8 mouse cellular contexts compared by ENCODE assay signal in the genomic region with DNA sequence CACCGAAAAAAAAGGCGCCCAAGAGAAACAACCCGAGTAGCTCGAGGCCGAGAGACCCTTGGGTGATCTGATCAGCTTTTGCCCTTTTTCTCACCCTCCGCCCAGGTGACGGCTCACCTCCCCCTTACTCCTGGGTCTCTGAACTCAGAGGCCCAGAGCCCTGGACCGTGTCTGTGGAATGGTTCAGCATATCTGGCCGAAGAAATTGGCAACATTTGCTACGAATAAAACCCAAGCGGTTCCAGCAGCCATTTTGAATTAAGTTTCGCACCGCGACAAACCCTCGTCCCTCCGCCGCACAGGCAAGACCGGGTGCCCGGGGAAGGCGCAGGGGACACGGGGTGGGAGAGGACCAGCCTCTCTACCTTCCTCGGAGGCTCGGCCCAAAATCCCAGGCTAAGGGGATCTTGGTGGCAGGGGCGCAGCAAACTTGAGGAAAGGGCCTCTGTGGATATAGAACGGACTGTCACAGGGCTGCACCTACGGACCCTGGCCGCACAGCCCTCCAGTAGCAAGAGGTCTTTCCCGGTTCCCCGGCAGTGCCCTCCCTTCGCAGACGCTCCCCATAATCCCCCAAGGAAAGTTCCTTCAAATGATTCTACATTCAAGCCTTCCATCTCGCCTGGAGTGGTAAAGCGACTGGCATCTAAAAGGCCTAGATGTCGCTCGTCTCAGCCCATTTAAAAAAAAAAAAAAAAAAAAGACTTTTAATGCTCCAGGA. TPM values are rescaled to one million over a fixed set of nuclear protein-coding genes. Genes with fewer than 3 reads are reported as not detected.
DNase-seq lines count a peak whose midpoint lies in the region; ATAC-seq and TF ChIP-seq lines count a peak whose summit lies in the region.

No protein-coding gene starts in this region.

- no peaks in the 10 kb centered on the region for H3K9me3 ChIP-seq in heart, embryonic 15.5 days (replicated peaks)
- no peaks in the 10 kb centered on the region for H3K9me3 ChIP-seq in limb, embryonic 14.5 days (ENCODE audit: control insufficient read depth, low read length)
- H3K9me3 ChIP-seq in neural tube, embryonic 13.5 days: no peaks in the 10 kb centered on the region

- peaks cover 17% of the 10 kb centered on the region for H3K4me1 ChIP-seq in heart, embryonic 15.5 days (replicated peaks)
- no peaks in the 10 kb centered on the region; the same call in 1 of the 2 replicates for H3K4me1 ChIP-seq in limb, embryonic 14.5 days (ENCODE audit: control insufficient read depth, insufficient read depth, low read length)
- peaks cover 61% of the 10 kb centered on the region for H3K4me1 ChIP-seq in neural tube, embryonic 13.5 days (replicated peaks)

- H3K27ac ChIP-seq in heart, embryonic 15.5 days: peak overlapping the region; percentile 86
- H3K27ac ChIP-seq in limb, embryonic 14.5 days (replicated peaks; ENCODE audit: low read depth, low read length): no peak overlapping the region
- peak overlapping the region; percentile 100 for H3K27ac ChIP-seq in neural tube, embryonic 13.5 days (replicated peaks)

- no peaks in the 10 kb centered on the region for H3K27me3 ChIP-seq in heart, embryonic 15.5 days
- H3K27me3 ChIP-seq in limb, embryonic 14.5 days (ENCODE audit: control insufficient read depth, insufficient read depth, low read length): peaks cover 84% of the 10 kb centered on the region
- H3K27me3 ChIP-seq in neural tube, embryonic 13.5 days: no peaks in the 10 kb centered on the region

- H3K4me3 ChIP-seq in heart, embryonic 15.5 days: peak overlapping the region; percentile 70
- peak overlapping the region; percentile 32 for H3K4me3 ChIP-seq in limb, embryonic 14.5 days (replicated peaks; ENCODE audit: low read length)
- H3K4me3 ChIP-seq in neural tube, embryonic 13.5 days: peak overlapping the region; percentile 77

- H3K9ac ChIP-seq in heart, embryonic 15.5 days: peak overlapping the region; percentile 96
- peak overlapping the region; percentile 50 for H3K9ac ChIP-seq in limb, embryonic 14.5 days (ENCODE audit: low read depth, low read length, severe bottlenecking)
- peak overlapping the region; percentile 100 for H3K9ac ChIP-seq in neural tube, embryonic 13.5 days

- H3K4me2 ChIP-seq in heart, embryonic 15.5 days: peak overlapping the region; percentile 81
- peak overlapping the region; percentile 95 for H3K4me2 ChIP-seq in limb, embryonic 14.5 days (replicated peaks; ENCODE audit: low read depth, low read length, severe bottlenecking)
- peak overlapping the region; percentile 92 for H3K4me2 ChIP-seq in neural tube, embryonic 13.5 days

- H3K36me3 ChIP-seq in heart, embryonic 15.5 days: no peaks in the 10 kb centered on the region
- no peaks in the 10 kb centered on the region for H3K36me3 ChIP-seq in limb, embryonic 14.5 days (ENCODE audit: control insufficient read depth, insufficient read depth, low read length)
- H3K36me3 ChIP-seq in neural tube, embryonic 13.5 days: peaks cover 9% of the 10 kb centered on the region; the same call in 1 of the 2 replicates

- no peak for TF ChIP-seq POLR2A in limb, embryonic 14.5 days (IDR thresholded peaks at IDR 0.05; ENCODE audit: borderline replicate concordance, extremely low read depth, insufficient read depth, insufficient read length)

- 3% methylated on average over 35 of the region's 35 CpGs for WGBS in heart, embryonic 15.5 days
- 2% methylated on average over 35 of the region's 35 CpGs for WGBS in limb, embryonic 14.5 days
- under 1% methylated on average over 35 of the region's 35 CpGs for WGBS in neural tube, embryonic 13.5 days

- ATAC-seq in heart, embryonic 15.5 days (replicated peaks; ENCODE audit: insufficient number of reproducible peaks, insufficient read depth, low FRiP score, low read depth): no peak
- ATAC-seq in limb, embryonic 14.5 days (ENCODE audit: low FRiP score, low read depth): no peak
- ATAC-seq in neural tube, embryonic 13.5 days (ENCODE audit: low read depth): no peak
- ATAC-seq in activated CD4-positive, CD25-positive, alpha-beta regulatory T cell, adult 4 months: no peak
- no peak for ATAC-seq in CD4-positive, CD25-positive, alpha-beta regulatory T cell, adult 4 months

- DNase-seq in ovary, postnatal 36 days (ENCODE audit: low spot score): peak; percentile 25
- no peak for DNase-seq in ovary, postnatal 10 days (ENCODE audit: low spot score)
- DNase-seq in cerebellum, postnatal 36 days: peak; percentile 43 to 64
- no peak for DNase-seq in limb, embryonic 14.5 days (ENCODE audit: low spot score)

RNA-seq across cellular contexts. Expression of a gene that starts 4.2 kb away (rescaled TPM):
- 51.8 and 67.7 TPM in 2 replicates for polyA plus RNA-seq in heart, embryonic 15.5 days (2015; fragmentation: Nextera tagmentation; extraction: Ambion mirVana)
- polyA plus RNA-seq in limb, embryonic 14.5 days (2012; rRNA removed): 12.1 and 16.2 TPM in 2 replicates
- polyA plus RNA-seq in limb, embryonic 14.5 days (2014; fragmentation: Nextera tagmentation; extraction: Ambion mirVana): 13.6 and 15.9 TPM in 2 replicates
- polyA plus RNA-seq in neural tube, embryonic 13.5 days (2015; fragmentation: Nextera tagmentation; extraction: Ambion mirVana): 159 and 171 TPM in 2 replicates
- under 1 TPM in 1 of 2 experiments, not detected in 1; 0.33 TPM for polyA plus RNA-seq in activated CD4-positive, CD25-positive, alpha-beta regulatory T cell, adult 4 months (2017; shearing (Covaris generic))
- polyA plus RNA-seq in CD4-positive, CD25-positive, alpha-beta regulatory T cell, adult 4 months (2017; shearing (Covaris generic)): under 1 TPM in 1 of 2 experiments, not detected in 1; 0.66 TPM

Comparison
In these comparisons a context has a peak if more than half of its experiments do, and no peak if none do; other contexts are left out.
1. DNase-seq: peak in ovary, postnatal 36 days (single experiment) and cerebellum, postnatal 36 days (2 of 2); none in ovary, postnatal 10 days (single experiment) and limb, embryonic 14.5 days (single experiment).
2. H3K9ac ChIP-seq: peak in every context shown above with its lines; median percentile 100 in neural tube, embryonic 13.5 days; 96 in heart, embryonic 15.5 days; 50 in limb, embryonic 14.5 days.
3. RNA of a gene that starts 4.2 kb away (polyA plus RNA-seq): 159 to 171 TPM in neural tube, embryonic 13.5 days, 51.8 to 67.7 TPM in heart, embryonic 15.5 days and 12.1 to 16.2 TPM in limb, embryonic 14.5 days; 0.66 TPM in CD4-positive, CD25-positive, alpha-beta regulatory T cell, adult 4 months and 0.33 TPM in activated CD4-positive, CD25-positive, alpha-beta regulatory T cell, adult 4 months; every median in the first group is over 4 times any median in the second.
4. Peak in every context shown above with its lines, with median percentiles within 50 percentile points of each other: H3K4me2 ChIP-seq and H3K4me3 ChIP-seq.